Mouse (Mus musculus) effector memory CD4-positive, alpha-beta T cell, adult 5 months (primary cell): Measurements from ENCODE around the gene Gm8138. TPM values are rescaled to one million over a fixed set of nuclear protein-coding genes. Genes with fewer than 3 reads are reported as not detected.

Source experiments
- polyA plus RNA-seq: library from polyadenylated mRNA; unstranded; fragments of 100-300 nt; shearing (Covaris generic); gene quantifications from one replicate; pipeline ENCODE4 v1.2.1, GENCODE M21; 2017

Gene Gm8138
- not detected for polyA plus RNA-seq

GRCm38 (mm10) chr14:43416250-43416649, at the start of gene Gm8138:
TSS of gene Gm8138 (minus strand) at chr14:43416350.

Other genes with a start within 250 kb of the Gm8138 start
- gene Gm7233, start 236.5 kb downstream of the Gm8138 start, polyA plus RNA-seq, result not detected
- not detected for gene Gm8122, start 181.0 kb downstream of the Gm8138 start, polyA plus RNA-seq
- gene Gm8126, start 157.7 kb downstream of the Gm8138 start, polyA plus RNA-seq, result 0.29 TPM
- 0.31 TPM for gene Gm9732, start 141.3 kb downstream of the Gm8138 start, polyA plus RNA-seq
- gene Gm8127, start 122.5 kb downstream of the Gm8138 start, polyA plus RNA-seq, result not detected
- gene 1700001F09Rik, start 68.5 kb downstream of the Gm8138 start, polyA plus RNA-seq, result not detected
- gene Gm5799, start 127.2 kb upstream of the Gm8138 start, polyA plus RNA-seq, result not detected
- gene Gm17654, start 162.8 kb upstream of the Gm8138 start, polyA plus RNA-seq, result not detected
- not detected for gene Gm10375, start 191.7 kb upstream of the Gm8138 start, polyA plus RNA-seq